Mouse (Mus musculus) heart, adult 9 months (tissue): ENCODE measurements around the gene Olfr357.

Experiments used
- DNase-seq, 2 experiments: peaks; one replicate each; pipeline ENCODE4 v3.0.0; 2022; ENCODE audit warnings: low spot score in 2 of 2

Olfr357 gene

GRCm38 (mm10) chr2:36993527-36993926, at the start of gene Olfr357:
Olfr357 (plus strand) TSS chr2:36993827.
- DNase-seq = no peak

DNA sequence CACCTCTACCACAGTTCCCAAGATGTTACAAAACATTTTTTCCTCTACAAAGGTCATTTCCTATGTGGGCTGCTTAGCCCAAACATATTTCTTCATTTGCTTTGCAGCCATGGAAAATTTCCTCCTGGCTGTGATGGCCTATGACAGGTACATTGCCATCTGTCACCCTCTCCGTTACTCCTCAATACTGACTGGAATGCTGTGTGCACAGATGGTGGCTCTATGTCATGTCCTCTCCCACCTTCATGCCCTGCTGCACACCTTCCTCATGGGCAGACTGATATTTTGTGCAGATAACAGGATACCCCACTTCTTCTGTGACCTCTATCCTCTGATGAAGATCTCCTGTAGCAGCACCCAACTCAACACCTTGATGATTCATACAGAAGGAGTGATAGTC, 3.4 kb downstream of the Olfr357 start:
- no peak for DNase-seq

GRCm38 (mm10) chr2:37009235-37009634, 15.6 kb downstream of the Olfr357 start, which contains the start of gene Olfr358:
Olfr358 (minus strand) TSS chr2:37009335.
- DNase-seq = no peak
